ENCODE assay signal across 17 mouse cellular contexts in genomic region chr1:64884007-64884406, GRCm38 (mm10).
DNase-seq lines count a peak whose midpoint lies in the region; ATAC-seq lines count a peak whose summit lies in the region.
"Had no signal": no experiment of that assay in that cellular context is flagged by ENCODE, and none has a peak within 500 bp of the region (broad histone marks: within the 10 kb centered on the region; RNA-seq: fewer than 3 reads in every experiment).

No protein-coding gene starts in this region.

- H3K36me3 ChIP-seq in heart, embryonic 10.5 days, result 0 out of 2 replicates have a peak, but pooled peaks cover 3% of the 10 kb centered on the region
- H3K36me3 ChIP-seq in midbrain, embryonic 11.5 days (ENCODE audit: control insufficient read depth, insufficient read depth, low read length), result no peaks in the 10 kb centered on the region
- H3K36me3 ChIP-seq in midbrain, embryonic 15.5 days (replicated peaks), result no peaks in the 10 kb centered on the region
- H3K36me3 ChIP-seq: embryonic facial prominence, embryonic 15.5 days; liver, embryonic 15.5 days had no signal

- no peaks in the 10 kb centered on the region for H3K27me3 ChIP-seq in heart, embryonic 10.5 days (ENCODE audit: insufficient read depth, poor library complexity, severe bottlenecking)
- H3K27me3 ChIP-seq in midbrain, embryonic 11.5 days (ENCODE audit: control insufficient read depth, insufficient read depth, low read length), result no peaks in the 10 kb centered on the region
- no peaks in the 10 kb centered on the region for H3K27me3 ChIP-seq in midbrain, embryonic 15.5 days (replicated peaks)
- H3K27me3 ChIP-seq: embryonic facial prominence, embryonic 15.5 days; liver, embryonic 15.5 days had no signal

- WGBS in heart, embryonic 10.5 days, result 25% methylated on average over 6 of the region's 6 CpGs
- WGBS in midbrain, embryonic 11.5 days, result 46% methylated on average over 6 of the region's 6 CpGs
- 45% methylated on average over 6 of the region's 6 CpGs for WGBS in midbrain, embryonic 15.5 days

- no peak overlapping the region for H3K4me2 ChIP-seq in midbrain, embryonic 11.5 days
- H3K4me2 ChIP-seq in midbrain, embryonic 15.5 days, result no peak overlapping the region
- H3K4me2 ChIP-seq: embryonic facial prominence, embryonic 15.5 days; liver, embryonic 15.5 days had no signal

- peak overlapping the region; percentile 53; the same call in 1 of the 2 replicates for H3K27ac ChIP-seq in heart, embryonic 10.5 days
- no peak overlapping the region for H3K27ac ChIP-seq in midbrain, embryonic 11.5 days (ENCODE audit: low read depth, low read length)
- no peak overlapping the region for H3K27ac ChIP-seq in midbrain, embryonic 15.5 days
- H3K27ac ChIP-seq: embryonic facial prominence, embryonic 15.5 days; left cerebral cortex, adult 2 months; liver, embryonic 15.5 days had no signal

- ATAC-seq in midbrain, embryonic 11.5 days (ENCODE audit: low FRiP score), result no peak
- no peak for ATAC-seq in midbrain, embryonic 15.5 days (replicated peaks)
- peak; percentile 72 for ATAC-seq in megakaryocyte progenitor cell, adult 5-6 weeks (replicated peaks; ENCODE audit: poor library complexity)
- ATAC-seq: forebrain, embryonic 14.5 days; midbrain, embryonic 16.5 days had no signal

- no peaks in the 10 kb centered on the region for H3K9me3 ChIP-seq in heart, embryonic 10.5 days
- no peaks in the 10 kb centered on the region for H3K9me3 ChIP-seq in midbrain, embryonic 11.5 days (ENCODE audit: control insufficient read depth, low read length)
- H3K9me3 ChIP-seq in midbrain, embryonic 15.5 days, result no peaks in the 10 kb centered on the region
- H3K9me3 ChIP-seq: embryonic facial prominence, embryonic 15.5 days; liver, embryonic 15.5 days had no signal

- DNase-seq in heart, embryonic 10.5 days (ENCODE audit: low spot score), result no peak
- no peak for DNase-seq in heart, postnatal 4 days
- DNase-seq in midbrain, embryonic 11.5 days (ENCODE audit: low spot score, missing footprints), result peak; percentile 85
- peak; percentile 23 for DNase-seq in embryo, embryonic 10.5 days (ENCODE audit: low spot score)
- no peak for DNase-seq in frontal cortex, postnatal 10 days (ENCODE audit: low spot score in 2 of 2)
- no peak for DNase-seq in adrenal gland, adult (ENCODE audit: inconsistent age in 2 of 2, low spot score in 1 of 2)
- DNase-seq: cerebellum, adult 9-11 months; kidney, adult 8-10 months; kidney, postnatal 25 days; thymus, postnatal 14 days had no signal

- peaks cover 14% of the 10 kb centered on the region for H3K4me1 ChIP-seq in heart, embryonic 10.5 days
- H3K4me1 ChIP-seq in midbrain, embryonic 11.5 days (ENCODE audit: control insufficient read depth, insufficient read depth, low read length), result no peaks in the 10 kb centered on the region
- peaks cover 4% of the 10 kb centered on the region; the same call in 1 of the 2 replicates for H3K4me1 ChIP-seq in midbrain, embryonic 15.5 days

- H3K4me3 ChIP-seq in heart, embryonic 10.5 days, result no peak overlapping the region
- H3K4me3 ChIP-seq in midbrain, embryonic 11.5 days (ENCODE audit: low read depth, low read length), result no peak overlapping the region
- H3K4me3 ChIP-seq in midbrain, embryonic 15.5 days, result no peak overlapping the region
- H3K4me3 ChIP-seq: embryonic facial prominence, embryonic 15.5 days; left cerebral cortex, adult 2 months; liver, embryonic 15.5 days had no signal

- no peak overlapping the region for H3K9ac ChIP-seq in midbrain, embryonic 11.5 days (ENCODE audit: low read length)
- no peak overlapping the region for H3K9ac ChIP-seq in midbrain, embryonic 15.5 days
- H3K9ac ChIP-seq: embryonic facial prominence, embryonic 15.5 days; liver, embryonic 15.5 days had no signal

Comparison
In these comparisons a context has a peak if more than half of its experiments do, and no peak if none do; other contexts are left out.
1. DNase-seq: peak in midbrain, embryonic 11.5 days (single experiment) and embryo, embryonic 10.5 days (single experiment); none in heart, embryonic 10.5 days (single experiment), heart, postnatal 4 days (single experiment), frontal cortex, postnatal 10 days (0 of 2) and adrenal gland, adult (0 of 2).